Mouse (Mus musculus) MEL (cell line): ENCODE measurements around the gene Pex11b. TPM values are rescaled to one million over a fixed set of nuclear protein-coding genes. Genes with fewer than 3 reads are reported as not detected.

Experiments used
- DNase-seq: peaks from one replicate; pipeline ENCODE4 v3.0.0; 2011; ENCODE audit warnings: low read depth, low spot score
- H3K27ac ChIP-seq: 2 replicates; pipeline ENCODE4 v1.5.1; 2012; ENCODE audit warnings: low read depth, mild to moderate bottlenecking, control low read depth, low read length, moderate library complexity; ENCODE audit not compliant: control insufficient read depth
- H3K27me3 ChIP-seq, 2 experiments: fragments of 150-350 bp in 1 of 2; sonication (generic) in 1 of 2; 2 replicates each; pipeline ENCODE4 v1.6.1; 2012; ENCODE audit warnings: low read length in 2 of 2, mild to moderate bottlenecking in 2 of 2, improper control_type of control experiment in 1 of 2, moderate library complexity in 1 of 2; ENCODE audit not compliant: insufficient read depth in 2 of 2, control insufficient read depth in 1 of 2
- H3K36me3 ChIP-seq, 2 experiments: 2 replicates each; pipeline ENCODE4 v1.6.1; 2012 to 2014; ENCODE audit warnings: low read length in 2 of 2, improper control_type of control experiment in 1 of 2, inconsistent platforms in 1 of 2, mild to moderate bottlenecking in 1 of 2; ENCODE audit not compliant: insufficient read depth in 2 of 2, control insufficient read depth in 1 of 2
- H3K4me1 ChIP-seq, 2 experiments: fragments of 150-350 bp in 1 of 2; sonication (generic) in 1 of 2; 2 replicates each; pipeline ENCODE4 v1.6.1; 2012; ENCODE audit warnings: low read length in 2 of 2, improper control_type of control experiment in 1 of 2, mild to moderate bottlenecking in 1 of 2; ENCODE audit not compliant: insufficient read depth in 2 of 2, control insufficient read depth in 1 of 2
- H3K4me3 ChIP-seq, 2 experiments: fragments of 150-350 bp in 1 of 2; sonication (generic) in 1 of 2; 2 replicates each; pipeline ENCODE4 v1.5.1; 2012; ENCODE audit warnings: low read depth in 2 of 2, low read length in 2 of 2, mild to moderate bottlenecking in 2 of 2, moderate library complexity in 2 of 2, control low read depth in 1 of 2, improper control_type of control experiment in 1 of 2; ENCODE audit not compliant: control insufficient read depth in 1 of 2, insufficient read depth in 1 of 2
- H3K79me2 ChIP-seq: 2 replicates; pipeline ENCODE4 v1.6.1; 2012; ENCODE audit warnings: mild to moderate bottlenecking, low read length, moderate library complexity; ENCODE audit not compliant: control insufficient read depth, poor library complexity, insufficient read depth
- H3K9ac ChIP-seq: 2 replicates; pipeline ENCODE4 v1.6.1; 2012; ENCODE audit warnings: low read depth, mild to moderate bottlenecking, control low read depth, low read length, moderate library complexity; ENCODE audit not compliant: control insufficient read depth, poor library complexity, severe bottlenecking
- H3K9me3 ChIP-seq: fragments of 150-350 bp; sonication (generic); replicated peaks from 2 replicates; pipeline ENCODE4 v1.6.1; 2012; ENCODE audit warnings: mild to moderate bottlenecking, low read length, improper control_type of control experiment, moderate library complexity; ENCODE audit not compliant: insufficient read depth
- BHLHE40 ChIP-seq: IDR thresholded peaks from 2 replicates; pipeline ENCODE4 v1.6.1; 2012; ENCODE audit warnings: low read depth, mild to moderate bottlenecking, inconsistent platforms, low read length, improper control_type of control experiment, borderline replicate concordance
- CHD2 ChIP-seq: IDR thresholded peaks from 2 replicates; pipeline ENCODE4 v1.6.1; 2011; ENCODE audit warnings: low read length, improper control_type of control experiment
- CTCF ChIP-seq, 3 experiments: IDR thresholded peaks in 2 of 3; conservative IDR thresholded peaks in 1 of 3; 2 replicates each; pipeline ENCODE4 v1.5.1; 2011 to 2012; ENCODE audit warnings: low read length in 3 of 3, low read depth in 2 of 3, mild to moderate bottlenecking in 2 of 3, improper control_type of control experiment in 1 of 3, inconsistent platforms in 1 of 3, mixed read lengths in 1 of 3, moderate library complexity in 1 of 3; ENCODE audit not compliant: control insufficient read depth in 1 of 3, insufficient read depth in 1 of 3, poor library complexity in 1 of 3, severe bottlenecking in 1 of 3
- E2F4 ChIP-seq: IDR thresholded peaks from 2 replicates; pipeline ENCODE4 v1.6.1; 2011; ENCODE audit warnings: low read depth, low read length, improper control_type of control experiment, borderline replicate concordance
- EP300 ChIP-seq, 2 experiments: IDR thresholded peaks; 2 replicates each; pipeline ENCODE4 v1.6.1; 2011; ENCODE audit warnings: improper control_type of control experiment in 2 of 2, low read length in 2 of 2, low read depth in 1 of 2, mild to moderate bottlenecking in 1 of 2
- ETS1 ChIP-seq: IDR thresholded peaks from 2 replicates; pipeline ENCODE4 v1.6.1; 2012; ENCODE audit warnings: low read depth, mild to moderate bottlenecking, inconsistent platforms, low read length, improper control_type of control experiment, moderate library complexity
- HCFC1 ChIP-seq: IDR thresholded peaks from 2 replicates; pipeline ENCODE4 v1.6.1; 2012; ENCODE audit warnings: low read depth, mild to moderate bottlenecking, inconsistent platforms, low read length, improper control_type of control experiment, moderate library complexity
- JUND ChIP-seq: IDR thresholded peaks from 2 replicates; pipeline ENCODE4 v1.6.1; 2011; ENCODE audit warnings: low read depth, mild to moderate bottlenecking, improper control_type of control experiment, low read length
- MAX ChIP-seq: IDR thresholded peaks from 2 replicates; pipeline ENCODE4 v1.6.1; 2011; ENCODE audit warnings: low read length, improper control_type of control experiment
- MXI1 ChIP-seq: IDR thresholded peaks from 2 replicates; pipeline ENCODE4 v1.6.1; 2011; ENCODE audit warnings: mild to moderate bottlenecking, low read depth, low read length, improper control_type of control experiment
- MYB ChIP-seq: IDR thresholded peaks from 2 replicates; pipeline ENCODE4 v1.6.1; 2011; ENCODE audit warnings: mild to moderate bottlenecking, low read depth, low read length, improper control_type of control experiment
- MYC ChIP-seq: IDR thresholded peaks from 2 replicates; pipeline ENCODE4 v1.6.1; 2011; ENCODE audit warnings: low read depth, mild to moderate bottlenecking, low read length, improper control_type of control experiment, moderate library complexity
- NRF1 ChIP-seq: IDR thresholded peaks from 2 replicates; pipeline ENCODE4 v1.6.1; 2014; ENCODE audit warnings: low read depth, mild to moderate bottlenecking, inconsistent platforms, low read length, improper control_type of control experiment, moderate library complexity; ENCODE audit not compliant: poor library complexity, insufficient read depth, severe bottlenecking
- POLR2AphosphoS5 ChIP-seq: IDR thresholded peaks from 2 replicates; pipeline ENCODE4 v1.6.1; 2012; ENCODE audit warnings: low read depth, borderline replicate concordance, mild to moderate bottlenecking, inconsistent platforms, low read length, moderate library complexity, mixed read lengths
- RAD21 ChIP-seq: IDR thresholded peaks from 2 replicates; pipeline ENCODE4 v1.6.1; 2011; ENCODE audit warnings: mild to moderate bottlenecking, low read depth, low read length, improper control_type of control experiment
- RCOR1 ChIP-seq: IDR thresholded peaks from 2 replicates; pipeline ENCODE4 v1.6.1; 2012; ENCODE audit warnings: low read depth, mild to moderate bottlenecking, inconsistent platforms, low read length, improper control_type of control experiment
- SIN3A ChIP-seq: IDR thresholded peaks from 2 replicates; pipeline ENCODE4 v1.6.1; 2012; ENCODE audit warnings: low read length, improper control_type of control experiment, inconsistent platforms
- SMC3 ChIP-seq: IDR thresholded peaks from 2 replicates; pipeline ENCODE4 v1.6.1; 2011; ENCODE audit warnings: low read depth, low read length, improper control_type of control experiment
- TBP ChIP-seq: IDR thresholded peaks from 2 replicates; pipeline ENCODE4 v1.8.0; 2011; ENCODE audit warnings: low read depth, low read length, improper control_type of control experiment
- TCF12 ChIP-seq: IDR thresholded peaks from 2 replicates; pipeline ENCODE4 v1.6.1; 2014; ENCODE audit warnings: low read depth, mild to moderate bottlenecking, inconsistent platforms, low read length, improper control_type of control experiment, moderate library complexity
- USF2 ChIP-seq, 2 experiments: IDR thresholded peaks; 2 replicates each; pipeline ENCODE4 v1.6.1; 2011 to 2012; ENCODE audit warnings: improper control_type of control experiment in 2 of 2, low read length in 2 of 2, borderline replicate concordance in 1 of 2, inconsistent platforms in 1 of 2, low read depth in 1 of 2, mild to moderate bottlenecking in 1 of 2; ENCODE audit not compliant: insufficient read depth in 1 of 2
- ZC3H11A ChIP-seq: IDR thresholded peaks from 2 replicates; pipeline ENCODE4 v1.6.1; 2012; ENCODE audit warnings: low read depth, mild to moderate bottlenecking, inconsistent platforms, low read length, improper control_type of control experiment
- ZKSCAN1 ChIP-seq: IDR thresholded peaks from 2 replicates; pipeline ENCODE4 v1.6.1; 2012; ENCODE audit warnings: low read depth, mild to moderate bottlenecking, inconsistent platforms, low read length, improper control_type of control experiment, moderate library complexity
- polyA plus RNA-seq, 2 experiments: library from polyadenylated mRNA; stranded (reverse) in 1 of 2; unstranded in 1 of 2; fragments of >175 nt in 1 of 2; fragments of >200 nt in 1 of 2; gene quantifications; 2 replicates each; pipeline versions ENCODE4 v1.2.1 to v1.2.4; 2012; ENCODE audit warnings: low replicate concordance in 2 of 2, low read depth in 1 of 2; ENCODE audit not compliant: insufficient read length in 2 of 2, insufficient read depth in 1 of 2, missing spikeins in 1 of 2
- total RNA-seq: library from RNA; depleted of rRNA; stranded (reverse); fragments of 300-350 nt; gene quantifications from 2 replicates; pipeline ENCODE4 v1.2.3, GENCODE M21; 2012

The Pex11b gene
- total and polyA plus RNA-seq, 3 experiments, result 38.2 to 82.8 TPM; not detected in 1

- Histone ChIP-seq H3K4me3 (peak overlapping the region; percentile 73 to 89), H3K9me3 (no peaks in the 10 kb centered on the region), H3K27me3 (no peaks in the 10 kb centered on the region), H3K27ac (peak overlapping the region; percentile 80), H3K9ac (peak overlapping the region; percentile 87), H3K79me2 (peaks cover 13% of the 10 kb centered on the region), H3K4me1 (peaks cover 5 to 19% of the 10 kb centered on the region in 2 experiments; a peak in 3 of 4 replicates), H3K36me3 (peaks cover 11 to 27% of the 10 kb centered on the region in 2 experiments; a peak in 3 of 4 replicates)
- DNase-seq, result no peak
- no peak for TF ChIP-seq JUND
- TF ChIP-seq CHD2, result no peak
- no peak for TF ChIP-seq ETS1
- no peak for TF ChIP-seq USF2 (IDR thresholded peaks at IDR 0.05; ENCODE audit: borderline replicate concordance in 1 of 2, insufficient read depth in 1 of 2, low read depth in 1 of 2, low read length in 2 of 2)
- TF ChIP-seq ZKSCAN1, result no peak
- no peak for TF ChIP-seq POLR2AphosphoS5
- TF ChIP-seq EP300 (IDR thresholded peaks at IDR 0.05; ENCODE audit: low read depth in 1 of 2, low read length in 2 of 2), result no peak
These were observed 1.3 kb downstream of the Pex11b start for GRCm38 (mm10) chr3:96636448-96636847.

DNA sequence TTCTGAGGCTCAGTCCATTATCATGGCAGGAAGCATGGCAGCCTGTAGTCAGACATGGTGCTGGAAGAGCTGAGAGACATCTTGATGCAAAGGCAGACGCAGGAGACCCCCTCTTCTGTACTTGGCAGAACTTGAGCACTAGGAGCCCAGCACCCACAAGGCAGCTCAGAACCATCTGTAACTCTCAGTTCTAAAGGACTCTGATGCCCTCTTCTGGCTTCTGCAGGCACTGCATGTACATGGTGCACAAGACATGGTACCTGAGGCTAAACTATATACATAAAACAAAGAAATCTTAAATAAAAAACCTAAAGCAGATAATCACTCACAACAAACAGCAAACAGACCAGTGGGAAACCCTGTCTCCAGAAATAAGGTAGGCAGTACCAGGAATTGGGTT is 4.0 kb downstream of the Pex11b start:
- DNase-seq, result peak; percentile 93

More for the DNA sequence above, 4.0 kb downstream of the Pex11b start:
- H3K27ac ChIP-seq, result no peak overlapping the region
- H3K79me2 ChIP-seq, result peaks cover 11% of the 10 kb centered on the region
- H3K9me3 ChIP-seq, result no peaks in the 10 kb centered on the region
- H3K9ac ChIP-seq, result no peak overlapping the region
- no peaks in the 10 kb centered on the region for H3K27me3 ChIP-seq
- H3K4me1 ChIP-seq, result peaks cover 3 to 15% of the 10 kb centered on the region in 2 experiments; a peak in 3 of 4 replicates
- H3K4me3 ChIP-seq, result no peak overlapping the region
- peaks cover 2 to 14% of the 10 kb centered on the region in 2 experiments; a peak in 3 of 4 replicates for H3K36me3 ChIP-seq
- TF ChIP-seq SIN3A (peak; percentile 67; the same call in 1 of the 2 replicates), HCFC1 (peak; percentile 51; the same call in 1 of the 2 replicates), MAX (no peak; the same call in 1 of the 2 replicates), TCF12 (peak; percentile 20; the same call in 1 of the 2 replicates), RCOR1 (no peak), TBP (0 out of 2 replicates have a peak, but pooled peaks have one; percentile 23), MYC (0 out of 2 replicates have a peak, but pooled peaks have one; percentile 70), RAD21 (peak; percentile 95), BHLHE40 (peak; percentile 63; the same call in 1 of the 2 replicates), SMC3 (peak; percentile 87), MXI1 (0 out of 2 replicates have a peak, but pooled peaks have one; percentile 56), MYB (no peak), E2F4 (no peak), ZC3H11A (peak; percentile 96), CTCF (IDR thresholded peaks at IDR 0.05 in 2 of 3, conservative IDR thresholded peaks at IDR 0.05 in 1 of 3; ENCODE audit: control insufficient read depth in 1 of 3, insufficient read depth in 1 of 3, low read depth in 2 of 3, low read length in 3 of 3, poor library complexity in 1 of 3, severe bottlenecking in 1 of 3) (peak; percentile 88 to 98 (median 97)), NRF1 (no peak)
